Mouse (Mus musculus) myocyte (in vitro differentiated cells): ENCODE measurements at regions not wholly inside any gene's neighbourhood (a gene's known extent, or its start where the extent isn't known, plus 50 kb on each side); places are given as distances from the start of the nearest gene placed in this dataset.

Source experiments
- H3K27me3 ChIP-seq: one replicate; pipeline ENCODE4 v1.6.1; 2011; ENCODE audit not compliant: control insufficient read depth, insufficient read depth, insufficient read length
- H3K36me3 ChIP-seq: one replicate; pipeline ENCODE4 v1.6.1; 2011; ENCODE audit not compliant: control insufficient read depth, insufficient read depth
- H3K4me2 ChIP-seq: one replicate; pipeline ENCODE4 v1.6.1; 2011; ENCODE audit warnings: low read depth, control low read depth
- H3K4me3 ChIP-seq: one replicate; pipeline ENCODE4 v1.5.1; 2011; ENCODE audit warnings: mild to moderate bottlenecking, control low read depth, moderate library complexity
- H3K79me2 ChIP-seq: one replicate; pipeline ENCODE4 v1.6.1; 2011; ENCODE audit not compliant: control insufficient read depth, insufficient read depth
- H3ac ChIP-seq: one replicate; pipeline ENCODE4 v1.6.1; 2011; ENCODE audit not compliant: control insufficient read depth, insufficient read length
- CEBPB ChIP-seq: IDR thresholded peaks from 2 replicates; pipeline ENCODE4 v1.6.1; 2011; ENCODE audit warnings: mild to moderate bottlenecking, moderate library complexity; ENCODE audit not compliant: poor library complexity, insufficient read depth, severe bottlenecking
- E2F4 ChIP-seq: IDR thresholded peaks from one replicate; pipeline ENCODE4 v1.6.1; 2011; ENCODE audit warnings: mild to moderate bottlenecking, control low read depth, moderate library complexity; ENCODE audit not compliant: insufficient read depth
- MAX ChIP-seq: IDR thresholded peaks from one replicate; pipeline ENCODE4 v1.6.1; 2011; ENCODE audit warnings: low read depth, mild to moderate bottlenecking, control low read depth
- MYOD1 ChIP-seq, 3 experiments: IDR thresholded peaks; one replicate each; pipeline ENCODE4 v1.6.1; 2011; ENCODE audit warnings: control low read depth in 2 of 3, low read depth in 2 of 3, mild to moderate bottlenecking in 2 of 3, moderate library complexity in 1 of 3; ENCODE audit not compliant: insufficient read length in 2 of 3, control insufficient read depth in 1 of 3
- MYOG ChIP-seq, 3 experiments: IDR thresholded peaks; one replicate each; pipeline ENCODE4 v1.6.1; 2011; ENCODE audit warnings: control low read depth in 2 of 3, low read depth in 2 of 3, mild to moderate bottlenecking in 2 of 3; ENCODE audit not compliant: insufficient read length in 2 of 3, control insufficient read depth in 1 of 3, insufficient read depth in 1 of 3
- POLR2A ChIP-seq: IDR thresholded peaks from one replicate; pipeline ENCODE4 v1.6.1; 2011; ENCODE audit warnings: low read depth, mild to moderate bottlenecking, control low read depth, moderate library complexity; ENCODE audit not compliant: insufficient read length
- POLR2AphosphoS2 ChIP-seq: IDR thresholded peaks from one replicate; pipeline ENCODE4 v1.6.1; 2011; ENCODE audit warnings: low read depth, control low read depth; ENCODE audit not compliant: insufficient read length
- REST ChIP-seq: IDR thresholded peaks from one replicate; pipeline ENCODE4 v1.6.1; 2011; ENCODE audit warnings: mild to moderate bottlenecking, control low read depth, moderate library complexity; ENCODE audit not compliant: insufficient read depth, insufficient read length
- SRF ChIP-seq: IDR thresholded peaks from one replicate; pipeline ENCODE4 v1.6.1; 2011; ENCODE audit warnings: low read depth; ENCODE audit not compliant: control insufficient read depth, insufficient read length
- TCF12 ChIP-seq: IDR thresholded peaks from one replicate; pipeline ENCODE4 v1.6.1; 2011; ENCODE audit warnings: mild to moderate bottlenecking, control low read depth; ENCODE audit not compliant: poor library complexity, insufficient read depth, severe bottlenecking
- TCF3 ChIP-seq: IDR thresholded peaks from one replicate; pipeline ENCODE4 v1.6.1; 2011; ENCODE audit warnings: low read depth, control low read depth; ENCODE audit not compliant: insufficient read length
- USF1 ChIP-seq: IDR thresholded peaks from one replicate; pipeline ENCODE4 v1.6.1; 2011; ENCODE audit warnings: low read depth, mild to moderate bottlenecking, control low read depth, moderate library complexity

DNA sequence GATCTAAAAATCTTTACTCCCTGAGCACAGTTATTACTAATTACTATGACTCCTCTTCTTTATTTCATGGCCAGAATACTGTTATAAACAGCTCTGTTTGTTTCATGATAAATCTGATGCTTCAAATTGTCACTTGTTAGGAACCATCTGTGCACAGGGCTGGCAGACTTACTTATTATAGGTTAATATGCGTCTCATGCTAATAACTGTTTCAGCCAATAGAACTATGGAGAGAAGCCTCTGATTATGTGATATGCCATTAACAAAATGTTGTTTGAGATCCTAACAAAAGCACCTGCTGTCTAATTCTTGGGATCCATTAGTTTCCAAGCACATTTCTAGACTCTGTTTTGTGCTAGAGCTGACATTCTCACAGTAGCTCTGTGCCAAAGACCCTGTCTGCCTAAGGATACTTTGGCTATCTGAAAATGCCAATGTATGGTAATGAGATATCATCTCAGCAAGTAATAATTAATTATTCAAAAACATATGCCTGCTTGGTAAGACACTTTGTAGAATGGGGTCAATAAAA, 318.1 kb downstream of the Grb14 start:
- Histone ChIP-seq H3K27me3 (no peaks in the 10 kb centered on the region), H3K4me3 (no peak overlapping the region), H3K4me2 (no peak overlapping the region), H3K36me3 (no peaks in the 10 kb centered on the region), H3ac (no peak overlapping the region), H3K79me2 (no peaks in the 10 kb centered on the region)
- TF ChIP-seq MYOG (IDR thresholded peaks at IDR 0.05; ENCODE audit: control insufficient read depth in 1 of 3, insufficient read depth in 1 of 3, insufficient read length in 2 of 3, low read depth in 2 of 3) (no peak), REST (no peak), POLR2AphosphoS2 (no peak), USF1 (no peak), POLR2A (no peak), TCF3 (no peak), TCF12 (no peak)

DNA sequence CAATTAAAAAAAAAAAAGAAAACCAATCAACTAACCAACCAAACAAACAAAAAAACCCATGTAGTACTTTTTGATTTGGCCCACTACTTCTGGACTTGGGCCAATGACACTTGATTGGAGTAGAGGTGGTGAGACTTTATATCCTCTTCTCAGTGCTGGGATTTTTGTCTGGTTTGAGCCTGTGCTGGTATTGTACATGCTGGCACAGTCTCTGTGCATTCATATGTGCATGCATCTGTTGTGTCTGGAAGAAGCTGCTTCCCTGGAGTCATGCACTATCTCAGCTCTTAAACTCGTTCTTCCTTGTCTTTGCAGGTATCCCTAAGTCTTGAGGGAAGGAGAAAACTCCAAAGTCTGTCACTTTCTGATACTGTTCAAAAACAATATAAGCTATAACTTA, 328.8 kb downstream of the Grb14 start:
- Histone ChIP-seq H3K36me3 (no peaks in the 10 kb centered on the region), H3K27me3 (no peaks in the 10 kb centered on the region), H3K4me3 (no peak overlapping the region), H3K79me2 (no peaks in the 10 kb centered on the region), H3ac (no peak overlapping the region), H3K4me2 (no peak overlapping the region)
- no peak for TF ChIP-seq POLR2A
- TF ChIP-seq TCF3 = no peak
- TF ChIP-seq TCF12 = no peak

DNA sequence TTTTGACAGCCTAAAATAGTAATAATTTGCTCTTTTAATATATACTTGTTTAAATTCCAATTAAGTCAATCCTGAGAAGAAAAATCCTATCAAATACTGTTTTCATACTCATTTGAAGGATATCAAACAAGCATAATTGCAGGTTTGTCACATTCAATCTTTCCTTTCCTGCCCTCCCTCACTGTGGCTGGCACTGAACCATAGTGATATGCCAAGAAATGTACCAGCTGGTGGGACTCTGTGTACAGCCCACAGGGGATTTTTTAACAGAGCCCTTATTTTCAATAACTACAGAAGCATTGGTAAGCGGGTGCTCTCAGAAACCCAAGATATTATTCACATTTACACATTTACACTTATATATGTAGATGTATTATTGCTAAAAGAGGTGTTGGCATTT, 333.3 kb downstream of the Grb14 start:
- Histone ChIP-seq H3K79me2 (no peaks in the 10 kb centered on the region), H3K4me3 (no peak overlapping the region), H3ac (no peak overlapping the region), H3K27me3 (no peaks in the 10 kb centered on the region), H3K4me2 (no peak overlapping the region), H3K36me3 (no peaks in the 10 kb centered on the region)
- no peak for TF ChIP-seq MAX
- no peak for TF ChIP-seq POLR2AphosphoS2
- TF ChIP-seq TCF3 = no peak
- TF ChIP-seq USF1 = no peak
- TF ChIP-seq CEBPB = no peak
- no peak for TF ChIP-seq SRF
- TF ChIP-seq MYOG (IDR thresholded peaks at IDR 0.05; ENCODE audit: control insufficient read depth in 1 of 3, insufficient read depth in 1 of 3, insufficient read length in 2 of 3, low read depth in 2 of 3) = no peak
- no peak for TF ChIP-seq TCF12
- no peak for TF ChIP-seq POLR2A
- no peak for TF ChIP-seq MYOD1 (IDR thresholded peaks at IDR 0.05; ENCODE audit: control insufficient read depth in 1 of 3, insufficient read length in 2 of 3, low read depth in 2 of 3)
- TF ChIP-seq REST = no peak
- TF ChIP-seq E2F4 = no peak

DNA sequence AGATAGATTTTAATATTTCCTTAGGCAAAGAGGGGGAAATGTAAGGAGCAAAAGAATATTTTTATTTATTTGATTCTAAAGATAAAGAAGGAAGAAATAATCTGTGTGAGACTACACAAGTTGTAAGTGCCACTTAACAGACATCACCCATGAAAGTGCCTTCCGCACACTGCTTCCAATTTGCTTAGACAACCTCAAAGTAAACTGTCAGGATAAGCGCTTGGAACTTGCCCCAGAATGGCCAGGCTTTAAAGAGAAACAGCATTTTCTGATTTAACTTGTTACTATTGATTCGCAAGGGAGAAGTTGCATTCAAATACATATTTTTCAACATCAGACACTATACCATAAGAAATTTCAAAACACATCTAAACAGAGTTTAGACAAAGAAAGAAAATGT, 333.8 kb downstream of the Grb14 start:
- TF ChIP-seq MAX (no peak), MYOD1 (IDR thresholded peaks at IDR 0.05; ENCODE audit: control insufficient read depth in 1 of 3, insufficient read length in 2 of 3, low read depth in 2 of 3) (no peak), TCF3 (no peak), CEBPB (no peak), USF1 (no peak), POLR2AphosphoS2 (no peak), MYOG (IDR thresholded peaks at IDR 0.05; ENCODE audit: control insufficient read depth in 1 of 3, insufficient read depth in 1 of 3, insufficient read length in 2 of 3, low read depth in 2 of 3) (no peak)
- Histone ChIP-seq H3K4me2 (no peak overlapping the region), H3K79me2 (no peaks in the 10 kb centered on the region), H3K4me3 (no peak overlapping the region), H3ac (no peak overlapping the region), H3K27me3 (no peaks in the 10 kb centered on the region), H3K36me3 (no peaks in the 10 kb centered on the region)

DNA sequence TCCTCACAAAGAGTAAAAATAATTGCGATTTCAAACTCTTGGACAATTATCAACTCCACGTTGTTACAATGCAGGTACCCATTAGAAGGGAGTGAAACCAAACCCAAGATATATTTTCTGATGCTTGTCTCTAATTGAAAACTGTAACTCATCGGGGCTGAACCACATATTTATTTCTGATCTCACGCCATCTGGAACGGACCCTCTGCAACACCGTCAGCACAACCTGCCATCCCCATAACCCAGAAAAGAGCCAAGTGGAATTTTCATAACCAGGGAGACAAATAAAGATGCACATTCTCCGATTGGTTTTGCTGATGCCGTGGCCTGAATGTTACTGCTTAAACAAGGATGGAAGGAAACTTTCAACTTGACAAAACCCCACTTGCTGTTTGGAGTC, 338.0 kb downstream of the Grb14 start:
- Histone ChIP-seq H3K27me3 (no peaks in the 10 kb centered on the region), H3K4me3 (no peak overlapping the region), H3K4me2 (no peak overlapping the region), H3K79me2 (no peaks in the 10 kb centered on the region), H3K36me3 (no peaks in the 10 kb centered on the region), H3ac (no peak overlapping the region)
- no peak for TF ChIP-seq MAX
- no peak for TF ChIP-seq POLR2AphosphoS2
- TF ChIP-seq USF1 = no peak
- no peak for TF ChIP-seq REST
- TF ChIP-seq SRF = no peak
- no peak for TF ChIP-seq CEBPB
- TF ChIP-seq TCF12 = no peak
- no peak for TF ChIP-seq MYOD1 (IDR thresholded peaks at IDR 0.05; ENCODE audit: control insufficient read depth in 1 of 3, insufficient read length in 2 of 3, low read depth in 2 of 3)
- no peak for TF ChIP-seq MYOG (IDR thresholded peaks at IDR 0.05; ENCODE audit: control insufficient read depth in 1 of 3, insufficient read depth in 1 of 3, insufficient read length in 2 of 3, low read depth in 2 of 3)
- no peak for TF ChIP-seq TCF3
